Mouse (Mus musculus) midbrain, embryonic 12.5 days (tissue): ENCODE data around the gene Olfr911-ps1. TPM values are rescaled to one million over a fixed set of nuclear protein-coding genes. Genes with fewer than 3 reads are reported as not detected.

ENCODE experiments used
- ATAC-seq: fragments of 200-750 bp; cut with Nextera tagmentation; 2 replicates; pipeline ENCODE4 v1.8.0; 2017; ENCODE audit warnings: low read depth, moderate TSS enrichment, moderate library complexity; ENCODE audit not compliant: low FRiP score
- H3K27ac ChIP-seq: fragments of 300-500 bp; sonication (generic); replicated peaks from 2 replicates; pipeline ENCODE4 v1.5.1; 2016; ENCODE audit warnings: mild to moderate bottlenecking
- H3K27me3 ChIP-seq: fragments of 300-500 bp; sonication (generic); 2 replicates; pipeline ENCODE4 v1.6.1; 2016; ENCODE audit warnings: mild to moderate bottlenecking
- H3K36me3 ChIP-seq: fragments of 300-500 bp; sonication (generic); 2 replicates; pipeline ENCODE4 v1.6.1; 2016
- H3K4me1 ChIP-seq: fragments of 300-500 bp; sonication (generic); 2 replicates; pipeline ENCODE4 v1.6.1; 2016
- H3K4me2 ChIP-seq: fragments of 300-500 bp; sonication (generic); replicated peaks from 2 replicates; pipeline ENCODE4 v1.6.1; 2016; ENCODE audit warnings: mild to moderate bottlenecking, moderate library complexity
- H3K4me3 ChIP-seq: fragments of 300-500 bp; sonication (generic); 2 replicates; pipeline ENCODE4 v1.5.1; 2016; ENCODE audit warnings: mild to moderate bottlenecking
- H3K9ac ChIP-seq: fragments of 300-500 bp; sonication (generic); replicated peaks from 2 replicates; pipeline ENCODE4 v1.6.1; 2016; ENCODE audit warnings: mild to moderate bottlenecking, moderate library complexity
- H3K9me3 ChIP-seq: fragments of 300-500 bp; sonication (generic); 2 replicates; pipeline ENCODE4 v1.6.1; 2016; ENCODE audit warnings: mild to moderate bottlenecking
- WGBS: fragments of 180-500 bp; shearing (Covaris S2); methylation state at CpG from one replicate; pipeline ENCODE4 v1.1.7; 2016; 5-methylcytosine and 5-hydroxymethylcytosine counted together
- polyA plus RNA-seq: library from polyadenylated mRNA; unstranded; fragments of >200 nt; fragmentation: Nextera tagmentation; extraction: Ambion mirVana; gene quantifications from 2 replicates; pipeline ENCODE4 v1.2.1, GENCODE M21; 2016

Olfr911-ps1 gene
- polyA plus RNA-seq: not detected in 2 replicates

DNA sequence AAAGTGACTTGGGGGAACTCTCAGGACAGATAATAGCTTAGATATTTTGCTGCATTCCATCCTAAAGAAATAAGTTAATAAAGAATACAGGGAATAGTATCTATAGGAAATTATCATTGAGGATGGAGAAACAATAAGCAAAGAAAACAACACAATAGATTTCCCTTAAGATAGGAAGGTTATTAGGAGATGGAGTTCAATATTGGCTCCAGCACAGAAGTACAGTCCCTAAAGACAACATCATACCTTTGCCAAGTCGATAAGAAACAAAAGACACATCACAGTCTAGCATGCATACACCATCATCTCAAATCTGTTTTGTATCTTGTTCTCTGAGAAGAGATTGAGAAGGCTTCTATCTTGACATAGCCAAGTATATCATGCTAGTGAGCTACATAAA lies at the start of gene Olfr911-ps1:
Gene Olfr911-ps1 (plus strand): TSS at position 301 of the 400 bp plus-strand sequence.
- Histone ChIP-seq H3K27ac (no peak within 1 kb of the TSS), H3K4me1 (no peaks in the 10 kb centered on the region), H3K4me2 (no peak within 1 kb of the TSS), H3K9ac (no peak within 1 kb of the TSS), H3K4me3 (no peak within 1 kb of the TSS), H3K9me3 (no peaks in the 10 kb centered on the region), H3K36me3 (no peaks in the 10 kb centered on the region), H3K27me3 (no peaks in the 10 kb centered on the region)
- 65% methylated on average over 1 of the region's 1 CpGs for WGBS
- no peak for ATAC-seq

DNA sequence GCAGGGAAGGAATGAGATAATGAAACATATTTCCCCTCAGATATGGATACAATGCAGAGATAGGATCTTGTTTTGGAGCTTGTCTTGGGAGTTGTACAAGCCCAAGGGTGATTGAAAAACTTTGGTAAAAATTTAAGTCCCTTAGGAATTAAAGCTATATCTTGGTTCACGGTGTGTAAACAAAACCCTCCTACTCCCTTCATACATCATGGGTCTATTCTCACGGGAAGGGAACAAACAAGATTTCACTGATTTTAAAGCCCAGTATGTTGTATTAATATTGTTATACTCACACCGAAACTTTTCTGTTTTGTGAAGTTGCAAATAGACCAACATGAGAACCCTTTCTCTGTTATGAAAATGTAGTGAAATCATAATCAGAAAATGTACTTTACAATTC lies 34.6 kb upstream of the Olfr911-ps1 start, which contains the start of gene Olfr906:
Gene Olfr906 (plus strand): TSS at position 301 of the 400 bp plus-strand sequence.
- no peak within 1 kb of the TSS for H3K4me2 ChIP-seq
- H3K27ac ChIP-seq: no peak within 1 kb of the TSS
- no peaks in the 10 kb centered on the region for H3K36me3 ChIP-seq
- no peaks in the 10 kb centered on the region for H3K9me3 ChIP-seq
- ATAC-seq: no peak
- H3K27me3 ChIP-seq: no peaks in the 10 kb centered on the region
- H3K4me1 ChIP-seq: no peaks in the 10 kb centered on the region
- WGBS: 85% methylated on average over 3 of the region's 3 CpGs
- no peak within 1 kb of the TSS for H3K4me3 ChIP-seq
- no peak within 1 kb of the TSS for H3K9ac ChIP-seq

DNA sequence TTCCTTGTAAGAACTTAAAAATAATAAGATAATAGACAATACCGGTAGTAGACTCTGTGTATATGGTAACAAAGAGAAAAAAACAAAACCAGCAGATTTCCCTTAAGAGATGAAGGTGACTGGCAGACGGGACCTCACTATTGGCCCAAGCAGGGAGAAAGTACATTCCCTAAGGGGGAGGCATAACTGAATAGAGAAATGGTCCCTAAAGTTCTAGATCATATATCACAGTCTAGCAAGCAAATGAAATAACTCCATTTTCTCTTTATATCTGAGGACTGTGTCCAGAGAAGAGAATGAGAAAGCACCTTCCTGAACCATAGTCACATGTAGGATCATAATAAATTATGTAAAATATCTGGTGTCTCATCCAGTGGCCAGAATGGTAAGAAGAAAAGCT lies 25.9 kb upstream of the Olfr911-ps1 start, which contains the start of gene Olfr907:
Gene Olfr907 (plus strand): TSS at position 301 of the 400 bp plus-strand sequence.
- H3K36me3 ChIP-seq: no peaks in the 10 kb centered on the region
- H3K9me3 ChIP-seq: no peaks in the 10 kb centered on the region
- H3K9ac ChIP-seq: no peak within 1 kb of the TSS
- no peaks in the 10 kb centered on the region for H3K4me1 ChIP-seq
- H3K27me3 ChIP-seq: no peaks in the 10 kb centered on the region
- no peak for ATAC-seq
- 78% methylated on average over 2 of the region's 2 CpGs for WGBS
- H3K4me3 ChIP-seq: no peak within 1 kb of the TSS
- no peak within 1 kb of the TSS for H3K27ac ChIP-seq
- no peak within 1 kb of the TSS for H3K4me2 ChIP-seq

DNA sequence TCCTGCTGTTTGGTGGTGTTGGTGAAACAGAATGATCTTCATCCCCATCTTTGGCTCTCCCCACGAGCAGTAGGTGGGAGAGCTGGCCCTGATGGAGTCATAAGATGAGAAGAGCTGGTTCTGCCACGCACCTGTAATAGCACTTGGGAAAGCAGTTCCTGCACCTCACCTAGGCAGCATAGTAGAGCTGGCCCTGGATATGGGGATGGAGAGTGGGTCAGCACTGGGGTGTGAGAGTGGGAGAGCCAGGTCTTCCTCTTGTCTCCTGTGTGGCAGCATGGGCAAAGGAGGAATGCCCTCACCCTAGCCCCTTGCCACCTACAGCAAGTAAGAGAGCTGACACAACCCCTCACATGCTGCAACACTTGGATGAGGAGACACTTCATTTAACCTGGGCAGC lies 9.0 kb upstream of the Olfr911-ps1 start:
- no peaks in the 10 kb centered on the region for H3K27me3 ChIP-seq
- 80% methylated on average over 2 of the region's 2 CpGs for WGBS
- H3K4me2 ChIP-seq: no peak overlapping the region
- ATAC-seq: no peak
- no peak overlapping the region for H3K4me3 ChIP-seq
- H3K9ac ChIP-seq: no peak overlapping the region
- H3K27ac ChIP-seq: no peak overlapping the region
- H3K4me1 ChIP-seq: no peaks in the 10 kb centered on the region
- H3K9me3 ChIP-seq: no peaks in the 10 kb centered on the region
- no peaks in the 10 kb centered on the region for H3K36me3 ChIP-seq

DNA sequence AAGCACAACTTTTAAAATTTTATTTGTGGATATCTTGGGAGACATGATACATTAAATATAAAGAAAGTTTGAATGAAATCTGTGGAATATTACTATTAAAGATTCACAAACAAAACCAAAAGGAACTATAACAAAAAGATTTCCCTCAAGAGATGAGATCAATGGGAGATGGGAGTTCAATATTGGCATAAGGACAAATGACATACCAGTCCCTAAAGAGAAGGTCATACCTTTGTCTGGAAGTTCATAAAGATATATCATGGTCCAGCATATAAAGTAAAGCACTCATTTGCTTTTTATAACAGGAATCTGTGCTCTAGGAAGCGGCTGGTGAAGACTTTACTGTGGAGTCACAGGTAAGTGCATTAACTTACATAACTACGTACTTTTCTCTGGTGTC lies 16.2 kb downstream of the Olfr911-ps1 start, which contains the start of gene Olfr910:
Gene Olfr910 (plus strand): TSS at position 301 of the 400 bp plus-strand sequence.
- H3K27me3 ChIP-seq: no peaks in the 10 kb centered on the region
- H3K4me1 ChIP-seq: no peaks in the 10 kb centered on the region
- no peak within 1 kb of the TSS for H3K9ac ChIP-seq
- no peaks in the 10 kb centered on the region for H3K9me3 ChIP-seq
- no peaks in the 10 kb centered on the region for H3K36me3 ChIP-seq
- no peak within 1 kb of the TSS for H3K4me2 ChIP-seq
- 86% methylated on average over 2 of the region's 2 CpGs for WGBS
- no peak within 1 kb of the TSS for H3K4me3 ChIP-seq
- no peak for ATAC-seq
- no peak within 1 kb of the TSS for H3K27ac ChIP-seq

Other genes with a start within 250 kb of the Olfr911-ps1 start
- not detected in 2 replicates for gene Olfr896-ps1, start 230.5 kb upstream of the Olfr911-ps1 start, polyA plus RNA-seq
- not detected in 2 replicates for gene Olfr25, start 192.5 kb upstream of the Olfr911-ps1 start, polyA plus RNA-seq
- gene Olfr898, start 173.2 kb upstream of the Olfr911-ps1 start, polyA plus RNA-seq: not detected in 2 replicates
- not detected in 2 replicates for gene Olfr250, start 154.7 kb upstream of the Olfr911-ps1 start, polyA plus RNA-seq
- gene Olfr251, start 144.5 kb upstream of the Olfr911-ps1 start, polyA plus RNA-seq: not detected in 2 replicates
- not detected in 2 replicates for gene Olfr147, start 119.9 kb upstream of the Olfr911-ps1 start, polyA plus RNA-seq
- not detected in 2 replicates for gene Olfr901, start 92.1 kb upstream of the Olfr911-ps1 start, polyA plus RNA-seq
- not detected in 2 replicates for gene Olfr902, start 73.9 kb upstream of the Olfr911-ps1 start, polyA plus RNA-seq
- gene Olfr904, start 58.4 kb upstream of the Olfr911-ps1 start, polyA plus RNA-seq: not detected in 2 replicates
- not detected in 2 replicates for gene Olfr905, start 50.5 kb upstream of the Olfr911-ps1 start, polyA plus RNA-seq
- not detected in 2 replicates for gene Olfr906, start 34.5 kb upstream of the Olfr911-ps1 start, polyA plus RNA-seq
- not detected in 2 replicates for gene Olfr907, start 25.8 kb upstream of the Olfr911-ps1 start, polyA plus RNA-seq
- gene Olfr910, start 16.3 kb downstream of the Olfr911-ps1 start, polyA plus RNA-seq: not detected in 2 replicates
- gene Olfr912, start 58.6 kb downstream of the Olfr911-ps1 start, polyA plus RNA-seq: not detected in 2 replicates
- gene Olfr913, start 71.2 kb downstream of the Olfr911-ps1 start, polyA plus RNA-seq: not detected in 2 replicates
- gene Olfr914, start 83.5 kb downstream of the Olfr911-ps1 start, polyA plus RNA-seq: not detected in 2 replicates
- gene Olfr916, start 138.3 kb downstream of the Olfr911-ps1 start, polyA plus RNA-seq: not detected in 2 replicates
- not detected in 2 replicates for gene Olfr917, start 144.3 kb downstream of the Olfr911-ps1 start, polyA plus RNA-seq
- gene Olfr918, start 153.0 kb downstream of the Olfr911-ps1 start, polyA plus RNA-seq: not detected in 2 replicates
- gene Olfr919, start 182.1 kb downstream of the Olfr911-ps1 start, polyA plus RNA-seq: not detected in 2 replicates
- 7.9 and 9.0 TPM in 2 replicates for gene Vwa5a, start 196.7 kb downstream of the Olfr911-ps1 start, polyA plus RNA-seq
- not detected in 2 replicates for gene Olfr920, start 230.7 kb downstream of the Olfr911-ps1 start, polyA plus RNA-seq